Mouse (Mus musculus) myocyte (in vitro differentiated cells): ENCODE results near the gene Hnf4a. TPM values are rescaled to one million over a fixed set of nuclear protein-coding genes. Genes with fewer than 3 reads are reported as not detected.

Experiments used
- H3K27me3 ChIP-seq: one replicate; pipeline ENCODE4 v1.6.1; 2011; ENCODE audit not compliant: control insufficient read depth, insufficient read depth, insufficient read length
- H3K36me3 ChIP-seq: one replicate; pipeline ENCODE4 v1.6.1; 2011; ENCODE audit not compliant: control insufficient read depth, insufficient read depth
- H3K4me2 ChIP-seq: one replicate; pipeline ENCODE4 v1.6.1; 2011; ENCODE audit warnings: low read depth, control low read depth
- H3K4me3 ChIP-seq: one replicate; pipeline ENCODE4 v1.5.1; 2011; ENCODE audit warnings: mild to moderate bottlenecking, control low read depth, moderate library complexity
- H3K79me2 ChIP-seq: one replicate; pipeline ENCODE4 v1.6.1; 2011; ENCODE audit not compliant: control insufficient read depth, insufficient read depth
- H3ac ChIP-seq: one replicate; pipeline ENCODE4 v1.6.1; 2011; ENCODE audit not compliant: control insufficient read depth, insufficient read length
- CEBPB ChIP-seq: IDR thresholded peaks from 2 replicates; pipeline ENCODE4 v1.6.1; 2011; ENCODE audit warnings: mild to moderate bottlenecking, moderate library complexity; ENCODE audit not compliant: poor library complexity, insufficient read depth, severe bottlenecking
- E2F4 ChIP-seq: IDR thresholded peaks from one replicate; pipeline ENCODE4 v1.6.1; 2011; ENCODE audit warnings: mild to moderate bottlenecking, control low read depth, moderate library complexity; ENCODE audit not compliant: insufficient read depth
- MAX ChIP-seq: IDR thresholded peaks from one replicate; pipeline ENCODE4 v1.6.1; 2011; ENCODE audit warnings: low read depth, mild to moderate bottlenecking, control low read depth
- MYOD1 ChIP-seq, 3 experiments: IDR thresholded peaks; one replicate each; pipeline ENCODE4 v1.6.1; 2011; ENCODE audit warnings: control low read depth in 2 of 3, low read depth in 2 of 3, mild to moderate bottlenecking in 2 of 3, moderate library complexity in 1 of 3; ENCODE audit not compliant: insufficient read length in 2 of 3, control insufficient read depth in 1 of 3
- MYOG ChIP-seq, 3 experiments: IDR thresholded peaks; one replicate each; pipeline ENCODE4 v1.6.1; 2011; ENCODE audit warnings: control low read depth in 2 of 3, low read depth in 2 of 3, mild to moderate bottlenecking in 2 of 3; ENCODE audit not compliant: insufficient read length in 2 of 3, control insufficient read depth in 1 of 3, insufficient read depth in 1 of 3
- POLR2A ChIP-seq: IDR thresholded peaks from one replicate; pipeline ENCODE4 v1.6.1; 2011; ENCODE audit warnings: low read depth, mild to moderate bottlenecking, control low read depth, moderate library complexity; ENCODE audit not compliant: insufficient read length
- POLR2AphosphoS2 ChIP-seq: IDR thresholded peaks from one replicate; pipeline ENCODE4 v1.6.1; 2011; ENCODE audit warnings: low read depth, control low read depth; ENCODE audit not compliant: insufficient read length
- REST ChIP-seq: IDR thresholded peaks from one replicate; pipeline ENCODE4 v1.6.1; 2011; ENCODE audit warnings: mild to moderate bottlenecking, control low read depth, moderate library complexity; ENCODE audit not compliant: insufficient read depth, insufficient read length
- SRF ChIP-seq: IDR thresholded peaks from one replicate; pipeline ENCODE4 v1.6.1; 2011; ENCODE audit warnings: low read depth; ENCODE audit not compliant: control insufficient read depth, insufficient read length
- TCF12 ChIP-seq: IDR thresholded peaks from one replicate; pipeline ENCODE4 v1.6.1; 2011; ENCODE audit warnings: mild to moderate bottlenecking, control low read depth; ENCODE audit not compliant: poor library complexity, insufficient read depth, severe bottlenecking
- TCF3 ChIP-seq: IDR thresholded peaks from one replicate; pipeline ENCODE4 v1.6.1; 2011; ENCODE audit warnings: low read depth, control low read depth; ENCODE audit not compliant: insufficient read length
- USF1 ChIP-seq: IDR thresholded peaks from one replicate; pipeline ENCODE4 v1.6.1; 2011; ENCODE audit warnings: low read depth, mild to moderate bottlenecking, control low read depth, moderate library complexity
- polyA plus RNA-seq: library from polyadenylated mRNA; unstranded; fragments of >200 nt; fragmentation: generic; extraction: Trizol; gene quantifications from one replicate; pipeline ENCODE4 v1.2.1, GENCODE M21; 2012; ENCODE audit warnings: missing spikeins

Hnf4a gene
- polyA plus RNA-seq, 1 experiment = not detected

DNA sequence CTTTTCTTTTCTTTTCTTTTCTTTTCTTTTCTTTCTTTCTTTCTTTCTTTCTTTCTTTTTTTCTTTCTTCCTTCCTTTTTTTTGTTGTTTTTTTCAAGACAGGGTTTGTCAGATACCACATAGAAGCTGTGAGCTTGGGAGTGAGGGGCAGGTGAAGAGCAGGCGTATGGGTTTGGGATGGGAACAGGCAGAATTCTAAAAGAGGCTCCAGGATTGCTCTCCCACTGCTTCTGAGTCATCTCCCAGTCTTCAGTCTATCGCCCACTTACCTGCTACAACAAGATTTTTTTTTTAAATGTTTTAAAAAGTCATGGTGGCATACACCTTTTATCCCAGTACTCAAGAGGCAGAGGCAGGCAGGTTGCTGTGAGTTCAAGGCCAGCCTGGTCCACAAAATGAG, 71.4 kb downstream of the Hnf4a start:
- Histone ChIP-seq H3K4me2 (no peak overlapping the region), H3K79me2 (no peaks in the 10 kb centered on the region), H3K36me3 (no peaks in the 10 kb centered on the region), H3ac (no peak overlapping the region), H3K27me3 (peaks cover 27% of the 10 kb centered on the region), H3K4me3 (no peak overlapping the region)
- TF ChIP-seq TCF3 = no peak
- TF ChIP-seq E2F4 = no peak
- TF ChIP-seq REST = no peak
- no peak for TF ChIP-seq MYOG (IDR thresholded peaks at IDR 0.05; ENCODE audit: control insufficient read depth in 1 of 3, insufficient read depth in 1 of 3, insufficient read length in 2 of 3, low read depth in 2 of 3)
- TF ChIP-seq MYOD1 (IDR thresholded peaks at IDR 0.05; ENCODE audit: control insufficient read depth in 1 of 3, insufficient read length in 2 of 3, low read depth in 2 of 3) = no peak
- TF ChIP-seq TCF12 = no peak
- no peak for TF ChIP-seq MAX
- TF ChIP-seq SRF = no peak
- TF ChIP-seq CEBPB = no peak
- TF ChIP-seq POLR2AphosphoS2 = no peak
- TF ChIP-seq POLR2A = no peak
- TF ChIP-seq USF1 = no peak

DNA sequence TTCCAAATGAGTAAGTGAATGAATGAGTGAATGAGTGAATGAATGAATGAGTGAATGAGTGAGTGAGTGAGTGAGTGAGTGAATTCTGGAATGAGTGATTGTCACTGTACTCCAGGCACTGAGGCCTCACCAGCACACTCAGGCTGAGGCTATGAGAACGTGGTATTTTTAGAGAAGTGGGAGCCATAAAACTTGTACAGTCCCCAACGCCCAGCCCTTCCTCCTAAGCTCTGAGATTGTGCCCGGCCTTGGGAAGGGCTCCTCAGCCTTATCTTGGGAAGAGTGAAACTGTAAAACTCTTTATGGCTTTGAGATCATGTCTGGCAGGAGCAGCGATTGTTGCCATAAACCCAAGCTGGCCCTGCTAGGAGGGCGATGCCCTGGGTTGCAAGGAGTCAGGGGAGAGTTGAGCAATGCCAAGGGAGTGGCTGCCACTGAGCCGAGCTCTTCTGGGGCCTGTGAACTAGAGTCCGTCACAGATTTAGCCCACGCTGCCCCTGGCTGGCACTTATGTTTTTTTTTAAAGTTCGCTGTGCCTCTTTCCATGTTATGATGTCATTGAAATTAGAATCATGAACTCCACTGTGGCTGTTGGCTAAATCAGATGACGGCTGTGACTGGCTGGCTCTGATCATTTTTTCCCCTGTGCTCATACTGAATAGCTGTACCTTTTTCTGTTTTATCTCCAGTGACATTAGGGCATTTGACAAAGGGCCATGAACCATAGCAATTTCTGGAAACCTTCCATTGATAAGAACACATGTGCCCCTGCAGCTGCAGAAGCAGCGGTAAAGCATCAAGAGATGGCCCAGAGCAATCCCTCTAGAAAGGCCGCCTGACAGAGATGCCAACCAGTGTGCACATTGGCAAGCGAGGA, 73.7 kb downstream of the Hnf4a start:
- H3K27me3 ChIP-seq = peaks cover 4% of the 10 kb centered on the region
- no peaks in the 10 kb centered on the region for H3K79me2 ChIP-seq
- H3K4me2 ChIP-seq = peak overlapping the region; percentile 60
- TF ChIP-seq MYOD1 (IDR thresholded peaks at IDR 0.05; ENCODE audit: control insufficient read depth in 1 of 3, insufficient read length in 2 of 3, low read depth in 2 of 3) = no peak
- no peak for TF ChIP-seq TCF3
- TF ChIP-seq CEBPB = peak; percentile 90
- no peaks in the 10 kb centered on the region for H3K36me3 ChIP-seq
- no peak overlapping the region for H3K4me3 ChIP-seq
- H3ac ChIP-seq = no peak overlapping the region

DNA sequence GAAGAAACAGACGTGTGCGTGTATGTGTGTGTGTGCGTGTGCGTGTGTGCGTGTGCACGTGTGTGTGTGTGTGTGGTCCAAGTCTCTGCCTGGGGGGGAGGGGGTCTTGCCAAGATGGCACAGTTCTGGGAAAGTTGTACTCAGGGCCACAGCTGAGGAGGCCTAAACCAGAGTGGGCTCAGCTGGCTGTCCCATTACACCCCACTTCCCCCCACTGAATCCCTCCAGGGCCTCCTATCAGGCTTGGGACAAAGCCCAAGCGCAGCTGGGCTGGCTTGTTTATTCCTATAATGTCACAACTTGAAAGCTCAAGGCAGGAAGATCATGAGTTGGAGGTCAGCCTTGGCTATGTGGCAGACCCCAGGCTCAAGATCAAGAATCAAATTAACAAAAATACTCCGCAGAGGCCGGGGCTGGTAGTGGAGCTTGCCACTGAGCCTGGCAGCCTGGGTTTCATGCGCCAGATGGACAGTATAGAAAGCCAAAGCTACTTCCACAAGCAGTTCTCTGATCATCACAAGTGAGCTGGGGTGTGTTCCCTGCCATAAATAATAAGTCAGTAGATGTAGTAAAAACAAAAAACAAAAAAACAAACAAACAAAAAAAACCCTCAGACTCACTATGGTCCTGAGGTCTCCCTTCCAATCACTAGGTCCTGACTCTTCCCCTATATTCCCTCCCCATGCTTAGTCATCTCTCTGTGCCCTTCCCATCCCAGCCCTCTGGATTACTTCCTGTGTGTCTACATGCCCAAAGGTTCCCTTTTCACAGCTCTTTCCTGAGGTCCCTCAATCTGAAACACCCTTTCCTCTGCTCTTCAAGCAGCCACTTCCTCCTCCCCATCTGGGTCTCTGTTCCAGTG, 76.8 kb downstream of the Hnf4a start:
- no peak overlapping the region for H3ac ChIP-seq
- no peaks in the 10 kb centered on the region for H3K79me2 ChIP-seq

DNA sequence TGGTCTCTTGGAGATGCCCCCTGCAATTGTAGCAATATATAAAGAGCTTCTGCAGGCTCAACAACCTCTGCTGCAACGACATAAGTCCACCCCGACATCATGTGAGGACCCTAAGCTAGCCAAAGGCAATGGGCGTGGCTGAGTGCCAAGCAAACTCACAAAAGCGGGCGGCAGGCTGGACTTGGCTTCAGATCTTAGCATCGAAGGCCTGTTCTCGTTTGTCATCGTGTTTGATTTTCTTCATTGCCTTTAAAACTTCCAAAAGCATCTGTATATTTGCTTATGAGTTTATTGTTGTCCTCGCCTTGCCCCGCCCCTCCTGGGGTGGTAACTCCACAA, 77.4 kb downstream of the Hnf4a start:
- no peak overlapping the region for H3ac ChIP-seq
- no peaks in the 10 kb centered on the region for H3K27me3 ChIP-seq
- H3K36me3 ChIP-seq = no peaks in the 10 kb centered on the region
- no peaks in the 10 kb centered on the region for H3K79me2 ChIP-seq
- no peak overlapping the region for H3K4me2 ChIP-seq
- TF ChIP-seq MAX = no peak
- no peak for TF ChIP-seq MYOG (IDR thresholded peaks at IDR 0.05; ENCODE audit: control insufficient read depth in 1 of 3, insufficient read depth in 1 of 3, insufficient read length in 2 of 3, low read depth in 2 of 3)
- H3K4me3 ChIP-seq = no peak overlapping the region

More for the DNA sequence above, 76.8 kb downstream of the Hnf4a start:
- no peak overlapping the region for H3K4me3 ChIP-seq
- no peaks in the 10 kb centered on the region for H3K27me3 ChIP-seq
- H3K4me2 ChIP-seq = no peak overlapping the region
- no peaks in the 10 kb centered on the region for H3K36me3 ChIP-seq
- TF ChIP-seq TCF3 = no peak
- TF ChIP-seq SRF = no peak
- TF ChIP-seq CEBPB = no peak

DNA sequence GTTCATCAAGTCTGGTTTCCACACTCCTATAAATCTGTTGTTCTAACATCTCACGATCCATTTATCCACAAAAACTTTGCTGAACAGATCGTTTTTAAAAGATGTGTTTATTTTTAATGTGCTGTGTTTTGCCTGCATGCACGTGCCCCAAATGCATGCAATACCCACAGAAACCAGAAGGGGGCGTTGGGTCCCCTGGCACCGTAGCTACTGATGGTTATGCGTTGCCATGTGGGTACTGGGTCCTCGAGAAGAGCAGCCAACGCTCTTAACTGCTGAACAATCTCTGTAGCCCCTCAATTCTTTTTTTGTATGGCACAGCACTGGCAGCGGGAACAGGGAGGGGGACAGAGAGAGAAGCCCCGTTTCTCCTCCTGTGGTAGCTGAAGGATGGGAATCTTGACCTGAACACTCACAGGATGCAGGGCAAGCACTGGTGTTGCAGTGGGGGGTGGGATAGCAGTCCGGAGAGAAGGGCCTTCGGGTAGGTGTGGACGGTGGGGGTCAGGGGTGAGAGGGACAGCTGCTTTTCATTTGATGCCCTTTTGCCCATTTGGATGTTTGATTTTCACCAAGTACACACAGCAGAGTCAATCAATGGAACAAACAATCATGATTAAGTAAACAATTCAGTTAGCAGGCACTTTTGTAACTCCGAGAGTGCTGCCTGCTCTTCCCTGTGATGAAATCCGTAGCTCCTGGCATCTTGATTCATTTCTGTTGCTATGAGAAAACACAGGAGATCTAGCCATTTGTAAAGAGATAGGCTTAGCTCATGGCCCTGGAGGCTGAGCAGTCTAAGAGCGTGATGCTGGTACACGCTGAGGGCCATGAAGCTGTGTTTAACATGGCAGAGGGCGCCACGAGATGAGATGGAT, 80.0 kb downstream of the Hnf4a start:
- Histone ChIP-seq H3ac (no peak overlapping the region), H3K4me2 (no peak overlapping the region), H3K4me3 (no peak overlapping the region), H3K36me3 (no peaks in the 10 kb centered on the region), H3K27me3 (no peaks in the 10 kb centered on the region), H3K79me2 (no peaks in the 10 kb centered on the region)
- TF ChIP-seq MYOG (IDR thresholded peaks at IDR 0.05; ENCODE audit: control insufficient read depth in 1 of 3, insufficient read depth in 1 of 3, insufficient read length in 2 of 3, low read depth in 2 of 3) = no peak
- no peak for TF ChIP-seq SRF
- no peak for TF ChIP-seq MAX
- no peak for TF ChIP-seq E2F4
- no peak for TF ChIP-seq POLR2AphosphoS2
- no peak for TF ChIP-seq TCF12
- no peak for TF ChIP-seq TCF3
- no peak for TF ChIP-seq USF1
- TF ChIP-seq REST = no peak
- no peak for TF ChIP-seq POLR2A
- TF ChIP-seq MYOD1 (IDR thresholded peaks at IDR 0.05; ENCODE audit: control insufficient read depth in 1 of 3, insufficient read length in 2 of 3, low read depth in 2 of 3) = no peak
- no peak for TF ChIP-seq CEBPB
